Mouse (Mus musculus) urinary bladder, postnatal 25 days (tissue): ENCODE measurements around the gene Btg3.
A peak's percentile ranks its signal among the peaks of the same experiment; 100 is the strongest.

ENCODE experiments used
- DNase-seq: peaks from one replicate; pipeline ENCODE4 v3.0.0; 2022; ENCODE audit warnings: low spot score

Btg3 gene

GRCm38 (mm10) chr16:78301183-78301830, 75.7 kb downstream of the Btg3 start, which contains the start of gene Cxadr:
Gene Cxadr, plus strand, starts transcription at chr16:78301489.
- peak; percentile 71 for DNase-seq

GRCm38 (mm10) chr16:78296114-78296513, 80.9 kb downstream of the Btg3 start:
- DNase-seq = no peak

GRCm38 (mm10) chr16:78295601-78296000, 81.4 kb downstream of the Btg3 start:
- DNase-seq = no peak

GRCm38 (mm10) chr16:78294606-78295275, 82.3 kb downstream of the Btg3 start:
- DNase-seq = no peak

GRCm38 (mm10) chr16:78294051-78294450, 82.9 kb downstream of the Btg3 start:
- DNase-seq = no peak

- no peak for DNase-seq
Observed at GRCm38 (mm10) chr16:78283231-78283630, 93.8 kb downstream of the Btg3 start.
